In genomic region chr5:63968443-63969415, GRCm38 (mm10) we compare ENCODE assay signal across 8 mouse cellular contexts. TPM values are rescaled to one million over a fixed set of nuclear protein-coding genes. Genes with fewer than 3 reads are reported as not detected.
DNase-seq lines count a peak whose midpoint lies in the region; ATAC-seq lines count a peak whose summit lies in the region.

Gene Rell1, minus strand, starts transcription at chr5:63968897.

- H3K4me2 ChIP-seq in kidney, embryonic 15.5 days, result peak within 1 kb of the TSS; percentile 68

- ATAC-seq in erythroblast, adult 5-6 weeks (replicated peaks; ENCODE audit: low FRiP score, poor library complexity, severe bottlenecking), result peak; percentile 92
- ATAC-seq in kidney, embryonic 15.5 days (replicated peaks; ENCODE audit: low FRiP score), result peak; percentile 98
- peak; percentile 93 for ATAC-seq in monocyte, adult 5-6 weeks (replicated peaks; ENCODE audit: insufficient number of reproducible peaks, low FRiP score, low TSS enrichment, poor library complexity, severe bottlenecking)

- no peaks in the 10 kb centered on the region for H3K9me3 ChIP-seq in heart, embryonic 10.5 days
- no peaks in the 10 kb centered on the region for H3K9me3 ChIP-seq in kidney, embryonic 15.5 days (replicated peaks)

- peak within 1 kb of the TSS; percentile 79 for H3K4me3 ChIP-seq in heart, embryonic 10.5 days
- peak within 1 kb of the TSS; percentile 79 for H3K4me3 ChIP-seq in kidney, embryonic 15.5 days (replicated peaks)

- no peaks in the 10 kb centered on the region for H3K36me3 ChIP-seq in heart, embryonic 10.5 days
- no peaks in the 10 kb centered on the region for H3K36me3 ChIP-seq in kidney, embryonic 15.5 days

- H3K27me3 ChIP-seq in heart, embryonic 10.5 days (ENCODE audit: insufficient read depth, poor library complexity, severe bottlenecking), result no peaks in the 10 kb centered on the region
- no peaks in the 10 kb centered on the region for H3K27me3 ChIP-seq in kidney, embryonic 15.5 days

- peak within 1 kb of the TSS; percentile 91 for H3K27ac ChIP-seq in heart, embryonic 10.5 days
- peak within 1 kb of the TSS; percentile 86 for H3K27ac ChIP-seq in kidney, embryonic 15.5 days

- peak; percentile 99 for DNase-seq in B cell, adult 2 months
- DNase-seq in brain, adult 2 months (ENCODE audit: low read depth, low spot score), result peak; percentile 97
- peak; percentile 99 for DNase-seq in heart, embryonic 10.5 days (ENCODE audit: low spot score)
- DNase-seq in liver, result peak; percentile 99
- peak; percentile 100 for DNase-seq in spleen, postnatal 4 days (ENCODE audit: low spot score in 2 of 2)

- peaks cover 11% of the 10 kb centered on the region; the same call in 1 of the 2 replicates for H3K4me1 ChIP-seq in heart, embryonic 10.5 days
- peaks cover 52% of the 10 kb centered on the region for H3K4me1 ChIP-seq in kidney, embryonic 15.5 days

- peak within 1 kb of the TSS; percentile 70 for H3K9ac ChIP-seq in kidney, embryonic 15.5 days

- under 1% methylated on average over 85 of the region's 85 CpGs for WGBS in heart, embryonic 10.5 days
- under 1% methylated on average over 75 of the region's 85 CpGs for WGBS in kidney, embryonic 15.5 days

RNA-seq across cellular contexts. Expression of gene Rell1, which starts in this region (rescaled TPM):
- total RNA-seq in erythroblast, adult 5-6 weeks (2015; ENCODE audit: low replicate concordance), result 7.1 and 36.1 TPM in 2 replicates
- 10.9 and 19.7 TPM in 2 replicates for total RNA-seq in erythroblast, adult 5-6 weeks (2017; ENCODE audit: low replicate concordance)
- 8.4 and 11.3 TPM in 2 replicates for polyA plus RNA-seq in heart, embryonic 10.5 days (2016; fragmentation: Nextera tagmentation; extraction: Ambion mirVana)
- 24.0 and 25.5 TPM in 2 replicates for polyA plus RNA-seq in kidney, embryonic 15.5 days (2015; fragmentation: Nextera tagmentation; extraction: Ambion mirVana)
- total RNA-seq in monocyte, adult 5-6 weeks (2017), result 21.8 to 36.7 TPM (median 24.1 TPM) in 3 replicates

Comparison
In these comparisons a context has a peak if more than half of its experiments do, and no peak if none do; other contexts are left out.
1. Peak in every context shown above with its lines: DNase-seq, ATAC-seq, H3K4me3 ChIP-seq and H3K27ac ChIP-seq.